Mouse (Mus musculus): ENCODE results near the gene Cisd1.

- no peak for TF ChIP-seq EP300 (IDR thresholded peaks at IDR 0.05; ENCODE audit: low read depth)
- TF ChIP-seq CTCF (IDR thresholded peaks at IDR 0.05; ENCODE audit: low read depth), result no peak
Measured at GRCm38 (mm10) chr10:71292254-71292653, 52.5 kb downstream of the Cisd1 start.
